Mouse (Mus musculus): ENCODE measurements around the gene Galnt2.

The Galnt2 gene

DNA sequence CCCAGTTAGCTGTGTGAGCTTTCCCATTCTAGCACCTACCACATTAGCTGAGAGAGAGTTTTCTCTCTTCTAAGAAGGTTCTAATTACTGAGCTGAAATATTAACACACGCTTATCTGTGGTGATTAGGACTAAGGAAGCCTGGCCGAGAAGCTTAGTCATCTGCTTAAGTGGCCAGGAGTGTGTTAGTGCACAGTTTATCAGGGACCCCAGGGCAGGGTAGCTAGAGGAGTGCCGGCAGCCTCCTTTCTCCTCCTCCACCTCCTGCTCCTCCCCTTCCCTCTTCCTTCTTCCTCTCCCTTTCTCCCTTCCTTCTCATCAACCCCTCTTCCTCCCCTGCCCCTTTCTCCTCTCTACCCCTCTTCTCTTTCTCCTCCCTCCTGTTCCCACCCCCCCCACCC lies 19.1 kb downstream of the Galnt2 start:
- DNase-seq (ENCODE audit: low read depth, low spot score), result no peak
- H3K27me3 ChIP-seq (ENCODE audit: control insufficient read depth, insufficient read depth, low read length, poor library complexity, severe bottlenecking), result no peaks in the 10 kb centered on the region
- no peaks in the 10 kb centered on the region for H3K36me3 ChIP-seq (ENCODE audit: control insufficient read depth, insufficient read depth, low read length, poor library complexity, severe bottlenecking)

DNA sequence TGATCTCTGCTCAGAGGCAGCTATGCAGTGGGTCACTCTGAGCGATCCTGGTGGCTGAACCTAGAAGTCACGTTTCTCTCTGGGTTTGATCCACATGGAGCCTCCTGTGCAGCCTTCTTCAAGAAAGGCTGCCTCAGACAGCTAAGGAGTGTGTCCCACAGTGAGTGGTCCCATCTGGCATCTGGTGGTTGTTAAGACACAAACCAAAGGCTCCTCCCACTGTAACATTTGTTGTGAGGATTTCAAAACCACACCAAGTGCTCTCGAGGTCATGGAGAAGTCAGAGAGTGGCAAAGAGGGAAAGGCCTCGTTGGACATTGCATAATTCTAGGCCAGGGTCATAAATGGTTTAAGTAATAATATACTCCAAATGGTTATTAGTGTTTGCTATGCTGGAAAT lies 19.6 kb downstream of the Galnt2 start:
- DNase-seq (ENCODE audit: low read depth, low spot score), result no peak
- H3K36me3 ChIP-seq (ENCODE audit: control insufficient read depth, insufficient read depth, low read length, poor library complexity, severe bottlenecking), result no peaks in the 10 kb centered on the region
- no peaks in the 10 kb centered on the region for H3K27me3 ChIP-seq (ENCODE audit: control insufficient read depth, insufficient read depth, low read length, poor library complexity, severe bottlenecking)

DNA sequence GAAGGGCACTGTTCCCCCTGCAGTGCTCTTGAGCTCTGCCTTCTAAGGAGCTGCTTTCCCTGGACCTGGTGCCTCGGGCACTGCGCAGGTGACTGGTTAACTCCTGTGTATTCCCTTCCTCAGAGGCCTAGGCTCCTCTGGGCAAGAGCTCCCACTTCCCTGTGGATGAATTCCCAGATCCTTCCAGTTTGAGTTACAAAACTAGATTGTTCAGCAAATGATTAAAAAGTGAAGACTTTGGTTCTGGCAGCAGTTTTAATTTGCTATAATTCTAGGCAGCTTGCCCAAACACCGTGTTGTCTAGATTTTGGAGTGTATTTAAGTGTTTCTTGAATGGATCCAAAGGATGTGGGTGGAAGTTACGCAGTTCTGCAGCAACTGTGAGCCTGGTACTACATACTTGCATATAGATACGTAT lies 21.4 kb downstream of the Galnt2 start:
- DNase-seq (ENCODE audit: low read depth, low spot score), result no peak
- Histone ChIP-seq H3K36me3 (ENCODE audit: control insufficient read depth, insufficient read depth, low read length, poor library complexity, severe bottlenecking) (no peaks in the 10 kb centered on the region), H3K27me3 (ENCODE audit: control insufficient read depth, insufficient read depth, low read length, poor library complexity, severe bottlenecking) (no peaks in the 10 kb centered on the region)

DNA sequence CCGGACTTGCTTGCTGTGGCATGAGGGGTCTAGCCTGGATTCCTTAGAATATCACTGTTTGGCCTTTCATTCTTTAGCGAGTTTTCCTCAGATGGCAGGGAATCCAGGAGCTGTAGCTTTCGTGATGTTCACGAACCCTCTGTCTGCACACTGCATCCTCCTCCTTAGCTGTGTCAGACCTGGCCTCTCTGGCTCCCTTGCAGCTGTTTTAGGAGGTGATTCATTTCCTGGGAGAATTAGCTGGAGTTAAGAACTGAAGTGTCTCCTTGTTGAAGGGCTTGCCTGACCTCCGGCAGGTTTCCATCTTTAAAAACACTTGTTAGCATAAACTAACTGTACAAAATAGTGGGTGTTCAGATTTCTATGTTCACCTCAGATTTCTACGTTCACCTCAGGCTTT lies 22.7 kb downstream of the Galnt2 start:
- no peak for DNase-seq (ENCODE audit: low read depth, low spot score)
- no peaks in the 10 kb centered on the region for H3K27me3 ChIP-seq (ENCODE audit: control insufficient read depth, insufficient read depth, low read length, poor library complexity, severe bottlenecking)
- no peaks in the 10 kb centered on the region for H3K36me3 ChIP-seq (ENCODE audit: control insufficient read depth, insufficient read depth, low read length, poor library complexity, severe bottlenecking)

DNA sequence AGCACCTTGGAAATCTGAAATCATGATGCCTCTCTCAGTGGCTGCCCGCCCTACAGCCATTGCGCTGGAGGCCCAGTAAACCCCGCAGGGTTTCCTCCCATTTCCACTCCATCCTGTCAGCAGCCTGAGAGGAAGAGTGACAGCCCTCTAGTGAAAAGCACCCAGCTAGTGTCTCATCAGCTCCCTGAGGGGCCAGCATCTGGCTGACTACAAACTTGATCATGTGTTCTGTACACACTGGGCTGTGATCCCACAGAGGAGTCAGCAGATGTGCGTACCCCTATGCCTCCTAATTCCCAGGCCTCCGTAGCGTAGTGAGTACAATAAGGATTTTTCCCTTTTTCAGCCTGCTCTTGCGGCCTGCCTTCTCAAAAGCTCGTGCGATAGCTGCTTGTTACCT lies 25.6 kb downstream of the Galnt2 start:
- no peaks in the 10 kb centered on the region for H3K36me3 ChIP-seq (ENCODE audit: control insufficient read depth, insufficient read depth, low read length, poor library complexity, severe bottlenecking)
- DNase-seq (ENCODE audit: low read depth, low spot score), result no peak
- no peaks in the 10 kb centered on the region for H3K27me3 ChIP-seq (ENCODE audit: control insufficient read depth, insufficient read depth, low read length, poor library complexity, severe bottlenecking)

DNA sequence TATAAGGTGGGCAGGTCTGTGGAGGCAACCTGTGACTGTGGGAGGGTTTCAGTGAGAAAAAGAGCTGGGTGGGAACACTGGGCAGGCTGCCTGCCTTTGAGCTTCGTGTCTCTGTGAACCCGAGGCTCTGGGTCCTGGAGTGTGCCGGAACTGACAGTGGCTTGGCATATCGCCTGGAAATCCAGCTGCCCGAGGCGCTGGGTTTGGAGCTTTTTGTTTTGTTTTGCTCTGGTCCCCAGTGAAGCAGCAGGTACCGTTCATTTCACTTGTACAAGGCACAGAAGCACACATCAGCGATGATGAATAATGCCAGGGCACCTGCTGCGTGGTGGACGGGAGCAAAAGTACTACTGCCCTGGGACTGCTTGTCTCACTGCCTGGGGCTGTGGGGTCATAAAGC lies 26.2 kb downstream of the Galnt2 start:
- H3K36me3 ChIP-seq (ENCODE audit: control insufficient read depth, insufficient read depth, low read length, poor library complexity, severe bottlenecking), result no peaks in the 10 kb centered on the region
- H3K27me3 ChIP-seq (ENCODE audit: control insufficient read depth, insufficient read depth, low read length, poor library complexity, severe bottlenecking), result no peaks in the 10 kb centered on the region
- no peak for DNase-seq (ENCODE audit: low read depth, low spot score)

DNA sequence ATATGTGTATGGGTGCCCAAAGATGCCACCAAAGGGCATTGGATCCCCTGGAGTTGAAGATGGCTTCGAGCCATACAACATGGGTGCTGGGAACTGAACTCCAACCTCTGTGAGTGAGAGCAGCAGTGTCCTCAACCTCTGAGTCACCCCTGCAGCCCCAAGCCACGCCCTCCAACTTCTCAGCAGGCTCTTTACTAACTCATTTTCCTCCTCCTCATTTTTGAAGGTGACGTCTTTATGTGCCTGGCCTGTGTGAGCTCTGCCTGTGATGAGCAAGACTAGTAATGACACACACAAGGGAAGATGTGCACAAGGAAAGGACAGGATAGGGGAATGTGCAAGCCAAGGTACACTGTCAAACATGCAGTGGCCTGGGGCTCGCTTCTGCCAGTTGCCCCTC lies 28.0 kb downstream of the Galnt2 start:
- Histone ChIP-seq H3K36me3 (ENCODE audit: control insufficient read depth, insufficient read depth, low read length, poor library complexity, severe bottlenecking) (no peaks in the 10 kb centered on the region), H3K27me3 (ENCODE audit: control insufficient read depth, insufficient read depth, low read length, poor library complexity, severe bottlenecking) (no peaks in the 10 kb centered on the region)
- DNase-seq (ENCODE audit: low read depth, low spot score), result no peak

DNA sequence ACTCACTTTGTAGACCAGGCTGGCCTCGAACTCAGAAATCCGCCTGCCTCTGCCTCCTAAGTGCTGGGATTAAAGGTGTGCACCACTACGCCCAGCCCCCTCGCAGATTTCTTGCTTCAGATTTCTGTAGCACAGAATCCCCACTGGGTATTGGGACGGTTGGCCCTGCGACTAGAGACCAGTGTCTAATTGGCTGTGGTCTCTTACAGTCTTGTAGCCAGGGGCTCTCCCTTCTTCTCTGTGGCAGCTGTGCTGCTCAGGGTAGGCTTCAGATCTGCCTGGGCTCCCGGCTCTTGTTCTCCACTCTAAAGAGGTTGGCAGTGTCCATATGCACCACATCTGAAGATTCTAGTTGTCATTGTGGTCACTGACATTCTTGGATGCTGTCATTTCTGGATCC lies 28.7 kb downstream of the Galnt2 start:
- Histone ChIP-seq H3K27me3 (ENCODE audit: control insufficient read depth, insufficient read depth, low read length, poor library complexity, severe bottlenecking) (no peaks in the 10 kb centered on the region), H3K36me3 (ENCODE audit: control insufficient read depth, insufficient read depth, low read length, poor library complexity, severe bottlenecking) (no peaks in the 10 kb centered on the region)
- no peak for DNase-seq (ENCODE audit: low read depth, low spot score)

DNA sequence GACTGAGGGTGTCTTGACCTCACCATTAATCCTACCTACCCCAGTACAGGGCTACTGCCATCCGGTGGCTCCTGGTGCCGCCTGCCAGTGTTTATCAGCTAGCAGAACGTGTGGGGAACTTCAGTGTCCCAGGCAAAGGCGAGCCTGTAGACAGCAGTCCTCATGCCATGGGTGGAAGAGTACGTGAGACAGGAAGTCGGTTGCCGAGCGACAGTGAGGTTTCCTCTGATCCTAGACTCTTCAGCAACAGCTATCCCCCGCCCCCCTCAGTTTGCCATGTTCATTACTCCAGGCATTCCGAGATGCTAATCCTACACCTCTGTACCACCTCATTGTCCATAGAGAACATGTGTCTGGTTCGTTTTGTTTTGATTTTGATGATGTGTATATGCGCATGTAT lies 29.2 kb downstream of the Galnt2 start:
- H3K36me3 ChIP-seq (ENCODE audit: control insufficient read depth, insufficient read depth, low read length, poor library complexity, severe bottlenecking), result no peaks in the 10 kb centered on the region
- no peaks in the 10 kb centered on the region for H3K27me3 ChIP-seq (ENCODE audit: control insufficient read depth, insufficient read depth, low read length, poor library complexity, severe bottlenecking)
- DNase-seq (ENCODE audit: low read depth, low spot score), result no peak

DNA sequence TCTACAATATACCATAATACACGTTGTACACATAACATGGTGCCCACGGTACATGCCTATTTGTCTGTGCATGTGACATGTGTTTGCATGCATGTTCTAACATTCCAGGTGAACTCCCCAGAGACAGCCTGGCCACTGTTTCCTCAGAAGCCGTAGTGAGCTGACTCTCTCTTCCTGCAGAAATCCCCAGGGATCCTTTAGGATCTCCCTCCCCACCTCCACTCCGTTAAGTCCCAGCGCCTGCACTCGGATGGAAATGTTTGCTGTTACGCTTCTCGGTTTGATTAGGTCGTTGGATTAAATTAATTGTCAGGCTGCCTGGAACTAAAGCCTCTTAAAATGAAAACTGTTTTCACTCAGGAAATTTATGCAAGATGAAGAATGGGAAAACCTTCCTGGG lies 31.9 kb downstream of the Galnt2 start:
- DNase-seq (ENCODE audit: low read depth, low spot score), result no peak
- Histone ChIP-seq H3K36me3 (ENCODE audit: control insufficient read depth, insufficient read depth, low read length, poor library complexity, severe bottlenecking) (no peaks in the 10 kb centered on the region), H3K27me3 (ENCODE audit: control insufficient read depth, insufficient read depth, low read length, poor library complexity, severe bottlenecking) (no peaks in the 10 kb centered on the region)

DNA sequence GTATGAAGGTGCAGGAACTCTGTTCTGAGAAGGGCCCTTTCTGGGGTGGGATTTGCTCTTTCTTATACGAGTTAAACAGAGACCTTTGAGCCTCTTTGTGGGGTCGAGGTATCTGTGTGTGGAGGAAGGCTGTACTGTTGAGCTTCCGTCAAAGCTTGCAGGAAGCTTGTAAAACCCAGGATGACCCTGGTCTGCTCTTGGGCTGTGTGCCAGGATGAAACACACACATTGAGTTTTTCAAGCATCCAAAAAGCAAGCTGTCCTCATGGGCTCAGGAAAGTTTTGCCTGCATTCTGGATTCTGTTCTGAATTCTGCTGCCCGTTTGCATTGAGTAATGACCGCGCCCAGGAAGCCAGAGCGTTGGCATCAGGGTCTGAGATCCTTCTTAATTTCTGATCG lies 32.8 kb downstream of the Galnt2 start:
- DNase-seq (ENCODE audit: low read depth, low spot score), result no peak
- Histone ChIP-seq H3K36me3 (ENCODE audit: control insufficient read depth, insufficient read depth, low read length, poor library complexity, severe bottlenecking) (no peaks in the 10 kb centered on the region), H3K27me3 (ENCODE audit: control insufficient read depth, insufficient read depth, low read length, poor library complexity, severe bottlenecking) (no peaks in the 10 kb centered on the region)

DNA sequence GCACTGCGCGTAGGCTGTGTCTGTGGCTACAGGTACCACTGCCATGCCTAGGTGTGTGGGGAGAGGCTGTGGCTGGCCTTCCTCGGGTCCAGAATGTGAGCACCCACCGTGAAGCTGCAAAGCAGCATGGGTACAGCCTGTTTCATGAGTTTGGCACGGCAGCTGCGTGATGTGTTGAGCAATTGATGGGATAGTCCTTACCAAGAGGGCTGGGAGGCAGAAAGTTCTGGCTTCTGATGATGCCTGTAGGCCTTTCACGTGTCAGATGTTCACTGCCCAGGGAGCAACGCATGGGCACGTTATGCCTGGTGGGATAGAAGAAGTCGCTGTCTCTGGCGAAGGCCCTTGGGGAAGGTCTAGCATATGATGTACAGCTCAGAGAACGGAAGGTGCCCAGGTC lies 33.5 kb downstream of the Galnt2 start:
- DNase-seq (ENCODE audit: low read depth, low spot score), result no peak
- Histone ChIP-seq H3K36me3 (ENCODE audit: control insufficient read depth, insufficient read depth, low read length, poor library complexity, severe bottlenecking) (no peaks in the 10 kb centered on the region), H3K27me3 (ENCODE audit: control insufficient read depth, insufficient read depth, low read length, poor library complexity, severe bottlenecking) (no peaks in the 10 kb centered on the region)

DNA sequence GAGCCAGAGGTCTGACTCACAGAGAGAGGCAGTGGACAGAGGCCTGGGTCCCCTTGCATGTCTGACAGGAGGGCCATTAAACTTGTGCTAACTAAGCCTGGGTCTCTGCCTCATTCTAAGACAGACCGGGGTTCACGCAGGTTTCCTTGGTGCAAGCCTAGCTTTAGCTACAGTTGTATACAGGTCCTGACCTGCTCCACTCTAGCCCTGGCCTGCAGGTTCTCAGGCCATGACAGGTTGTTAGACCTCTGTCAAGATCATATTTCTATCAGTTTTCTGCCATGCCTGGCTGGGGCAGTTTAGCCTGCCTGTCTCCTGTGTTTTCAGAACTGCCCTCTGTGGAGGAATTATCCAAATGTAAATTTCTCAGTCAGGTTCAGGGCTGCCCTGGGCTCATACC lies 33.9 kb downstream of the Galnt2 start:
- DNase-seq (ENCODE audit: low read depth, low spot score), result no peak
- Histone ChIP-seq H3K36me3 (ENCODE audit: control insufficient read depth, insufficient read depth, low read length, poor library complexity, severe bottlenecking) (no peaks in the 10 kb centered on the region), H3K27me3 (ENCODE audit: control insufficient read depth, insufficient read depth, low read length, poor library complexity, severe bottlenecking) (no peaks in the 10 kb centered on the region)

DNA sequence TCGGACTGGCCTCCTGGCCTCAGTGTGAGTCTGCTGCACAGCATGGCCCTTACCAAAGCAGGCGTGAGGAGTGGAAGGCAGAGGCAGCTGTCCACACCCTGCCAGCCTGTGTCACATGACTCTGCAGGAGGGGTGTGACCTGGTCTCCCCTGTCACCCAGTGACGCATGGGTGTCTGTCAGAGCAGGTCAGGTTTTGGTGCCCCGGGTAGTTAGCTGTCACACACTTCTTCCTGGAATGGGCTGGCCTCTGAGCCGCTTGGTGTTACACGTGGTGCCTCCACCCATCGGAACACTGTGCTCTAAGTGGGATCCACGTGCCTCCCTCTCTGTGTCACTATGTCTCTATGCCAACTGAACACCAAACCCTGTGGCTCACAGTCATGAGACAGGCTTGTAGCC lies 34.6 kb downstream of the Galnt2 start:
- no peaks in the 10 kb centered on the region for H3K36me3 ChIP-seq (ENCODE audit: control insufficient read depth, insufficient read depth, low read length, poor library complexity, severe bottlenecking)
- DNase-seq (ENCODE audit: low read depth, low spot score), result peak; percentile 79
- H3K27me3 ChIP-seq (ENCODE audit: control insufficient read depth, insufficient read depth, low read length, poor library complexity, severe bottlenecking), result no peaks in the 10 kb centered on the region

DNA sequence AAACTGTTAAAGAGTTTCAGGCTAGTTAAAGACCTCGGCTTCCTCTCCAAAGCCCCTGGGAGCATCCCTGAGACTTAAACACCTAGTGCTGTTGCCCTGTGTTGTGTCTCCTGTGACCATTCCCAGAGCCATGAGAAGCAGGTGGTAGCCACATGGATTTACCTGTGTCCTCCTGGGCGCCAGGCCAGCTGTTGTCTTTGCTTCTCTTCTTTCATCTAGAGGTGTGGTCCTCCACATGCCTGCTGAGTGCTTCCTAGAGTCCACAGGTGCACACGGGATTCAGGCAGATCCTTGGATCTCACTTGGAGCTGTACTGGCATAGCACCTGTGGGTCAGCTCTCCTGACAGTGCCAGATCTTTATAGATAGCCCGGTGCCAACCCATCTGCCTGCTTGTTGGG lies 36.0 kb downstream of the Galnt2 start:
- Histone ChIP-seq H3K27me3 (ENCODE audit: control insufficient read depth, insufficient read depth, low read length, poor library complexity, severe bottlenecking) (no peaks in the 10 kb centered on the region), H3K36me3 (ENCODE audit: control insufficient read depth, insufficient read depth, low read length, poor library complexity, severe bottlenecking) (no peaks in the 10 kb centered on the region)
- no peak for DNase-seq (ENCODE audit: low read depth, low spot score)

DNA sequence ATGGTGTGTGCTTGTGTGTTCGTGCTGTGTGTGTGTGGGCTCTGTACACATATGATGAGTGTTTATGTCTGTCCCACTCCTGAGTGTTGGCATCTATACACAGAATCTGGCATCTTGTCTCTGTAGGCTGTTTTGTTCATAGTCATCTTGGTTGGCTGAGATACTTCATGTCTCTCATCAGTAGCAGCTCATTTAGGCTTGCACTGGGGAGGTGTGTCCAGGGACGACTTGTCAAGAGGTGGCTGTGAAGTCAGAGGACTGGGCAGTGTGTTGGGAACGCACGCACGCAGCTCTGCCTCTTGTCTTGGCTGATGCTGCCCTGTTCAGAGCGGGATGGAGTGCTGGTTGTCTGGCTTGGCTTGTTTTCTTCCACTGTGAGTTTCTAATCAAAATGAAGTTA lies 39.3 kb downstream of the Galnt2 start:
- Histone ChIP-seq H3K36me3 (ENCODE audit: control insufficient read depth, insufficient read depth, low read length, poor library complexity, severe bottlenecking) (no peaks in the 10 kb centered on the region), H3K27me3 (ENCODE audit: control insufficient read depth, insufficient read depth, low read length, poor library complexity, severe bottlenecking) (no peaks in the 10 kb centered on the region)
- no peak for DNase-seq (ENCODE audit: low read depth, low spot score)

DNA sequence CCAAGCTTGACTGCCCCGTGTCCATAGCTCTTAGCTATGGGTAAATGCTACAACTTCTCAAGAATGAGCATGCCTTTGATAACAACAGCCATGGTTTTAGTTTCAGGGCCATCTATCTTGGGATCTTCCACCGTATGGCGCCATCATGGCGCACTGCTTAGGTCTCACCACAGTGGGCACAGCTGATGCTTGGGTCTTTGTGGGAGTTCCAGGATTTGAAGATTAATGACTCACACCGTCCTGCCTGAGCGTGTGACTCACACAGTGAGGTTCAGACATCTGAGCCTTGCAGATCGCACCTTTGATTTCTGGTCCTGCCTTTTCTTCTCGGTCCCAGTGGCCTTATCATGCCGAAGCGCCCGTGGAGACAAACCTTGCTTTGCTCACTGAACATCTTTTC lies 39.7 kb downstream of the Galnt2 start:
- DNase-seq (ENCODE audit: low read depth, low spot score), result no peak
- no peaks in the 10 kb centered on the region for H3K27me3 ChIP-seq (ENCODE audit: control insufficient read depth, insufficient read depth, low read length, poor library complexity, severe bottlenecking)
- no peaks in the 10 kb centered on the region for H3K36me3 ChIP-seq (ENCODE audit: control insufficient read depth, insufficient read depth, low read length, poor library complexity, severe bottlenecking)

All from splenic B cell, adult 2 months (primary cell).